Comparison of ENCODE assay signal across 14 mouse cellular contexts in the genomic region with DNA sequence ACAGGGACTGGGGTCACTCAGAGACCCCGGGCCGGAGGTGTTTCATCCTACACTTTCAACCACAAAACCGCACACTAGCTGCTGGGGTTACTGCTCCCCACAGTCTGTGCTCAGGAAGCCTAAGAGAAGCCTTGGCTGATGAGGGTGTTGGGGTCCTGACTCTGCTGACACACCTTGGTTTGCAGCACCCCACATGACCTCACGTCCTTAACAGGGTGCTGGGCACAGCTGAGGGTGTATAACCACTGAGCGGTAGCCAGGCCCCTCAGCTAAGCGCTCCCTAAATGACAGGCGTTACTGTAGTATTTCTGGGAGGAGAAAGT. TPM values are rescaled to one million over a fixed set of nuclear protein-coding genes. Genes with fewer than 3 reads are reported as not detected.
DNase-seq lines count a peak whose midpoint lies in the region; ATAC-seq lines count a peak whose summit lies in the region.
"Had no signal": no experiment of that assay in that cellular context is flagged by ENCODE, and none has a peak within 500 bp of the region (broad histone marks: within the 10 kb centered on the region; RNA-seq: fewer than 3 reads in every experiment).

No protein-coding gene starts in this region.

- no peaks in the 10 kb centered on the region for H3K9me3 ChIP-seq in erythroblast, embryonic 14.5 days (ENCODE audit: control insufficient read depth, low read length)
- H3K9me3 ChIP-seq in hindbrain, embryonic 11.5 days (ENCODE audit: control insufficient read depth, low read length): no peaks in the 10 kb centered on the region
- no peaks in the 10 kb centered on the region for H3K9me3 ChIP-seq in hindbrain, embryonic 16.5 days (ENCODE audit: control insufficient read depth, low read length)
- no peaks in the 10 kb centered on the region for H3K9me3 ChIP-seq in stomach, embryonic 16.5 days (replicated peaks; ENCODE audit: control insufficient read depth, low read length)

- peaks cover 18% of the 10 kb centered on the region for H3K4me1 ChIP-seq in erythroblast, embryonic 14.5 days (ENCODE audit: control insufficient read depth)
- peaks cover 3% of the 10 kb centered on the region for H3K4me1 ChIP-seq in hindbrain, embryonic 11.5 days (replicated peaks; ENCODE audit: control insufficient read depth, insufficient read depth, low read length)
- peaks cover 4% of the 10 kb centered on the region for H3K4me1 ChIP-seq in hindbrain, embryonic 16.5 days (ENCODE audit: control insufficient read depth, insufficient read depth, low read depth, low read length)
- H3K4me1 ChIP-seq in stomach, embryonic 16.5 days (ENCODE audit: control insufficient read depth, insufficient read depth, low read length): peaks cover 14% of the 10 kb centered on the region; the same call in 1 of the 2 replicates

- peak overlapping the region; percentile 13 for H3K4me3 ChIP-seq in erythroblast, embryonic 14.5 days (replicated peaks)
- no peak overlapping the region for H3K4me3 ChIP-seq in hindbrain, embryonic 11.5 days (ENCODE audit: low read depth, low read length)
- no peak overlapping the region for H3K4me3 ChIP-seq in hindbrain, embryonic 16.5 days (ENCODE audit: low read length)
- no peak overlapping the region for H3K4me3 ChIP-seq in stomach, embryonic 16.5 days (replicated peaks; ENCODE audit: low read length)

- ATAC-seq in erythroblast, adult 5-6 weeks (replicated peaks; ENCODE audit: low FRiP score, poor library complexity, severe bottlenecking): no peak
- ATAC-seq in hindbrain, embryonic 11.5 days (ENCODE audit: low FRiP score): peak; percentile 10; the same call in 1 of the 2 replicates
- ATAC-seq in hindbrain, embryonic 16.5 days: no peak
- ATAC-seq in stomach, embryonic 16.5 days (ENCODE audit: insufficient read depth, low FRiP score): no peak
- ATAC-seq: forebrain, embryonic 14.5 days had no signal

- 93% methylated on average over 7 of the region's 7 CpGs for WGBS in hindbrain, embryonic 11.5 days
- WGBS in hindbrain, embryonic 16.5 days: 85% methylated on average over 7 of the region's 7 CpGs
- WGBS in stomach, embryonic 16.5 days: 72% methylated on average over 7 of the region's 7 CpGs

- H3K4me2 ChIP-seq in hindbrain, embryonic 11.5 days (replicated peaks; ENCODE audit: low read depth, low read length): no peak overlapping the region
- H3K4me2 ChIP-seq in hindbrain, embryonic 16.5 days (ENCODE audit: low read length): no peak overlapping the region
- H3K4me2 ChIP-seq in stomach, embryonic 16.5 days (ENCODE audit: low read depth, low read length): no peak overlapping the region

- H3K27ac ChIP-seq in hindbrain, embryonic 11.5 days (ENCODE audit: low read depth, low read length): peak overlapping the region; percentile 70
- no peak overlapping the region for H3K27ac ChIP-seq in hindbrain, embryonic 16.5 days (ENCODE audit: low read depth, low read length)
- H3K27ac ChIP-seq in stomach, embryonic 16.5 days (ENCODE audit: low read length): no peak overlapping the region

- H3K27me3 ChIP-seq in erythroblast, embryonic 14.5 days (ENCODE audit: control insufficient read depth): no peaks in the 10 kb centered on the region
- H3K27me3 ChIP-seq in hindbrain, embryonic 11.5 days (ENCODE audit: control insufficient read depth, insufficient read depth, low read length): no peaks in the 10 kb centered on the region
- H3K27me3 ChIP-seq in hindbrain, embryonic 16.5 days (replicated peaks; ENCODE audit: control insufficient read depth, insufficient read depth, low read length): no peaks in the 10 kb centered on the region
- H3K27me3 ChIP-seq in stomach, embryonic 16.5 days (ENCODE audit: control insufficient read depth, insufficient read depth, low read length): no peaks in the 10 kb centered on the region

- DNase-seq in hindbrain, embryonic 11.5 days (ENCODE audit: low spot score): no peak
- peak; percentile 27 for DNase-seq in thymus, postnatal 10 days (ENCODE audit: low spot score in 2 of 2)
- no peak for DNase-seq in thymus, postnatal 25 days
- DNase-seq in right cerebral cortex, postnatal 10 days (ENCODE audit: low spot score in 2 of 2): no peak
- DNase-seq: cerebellum, adult 2 months; gastrocnemius, postnatal 14 days; kidney, adult 11 months; kidney, postnatal 4 days; lung, adult 18-20 months had no signal

- peaks cover 43% of the 10 kb centered on the region for H3K36me3 ChIP-seq in erythroblast, embryonic 14.5 days (ENCODE audit: control insufficient read depth)
- peaks cover 9% of the 10 kb centered on the region; the same call in 1 of the 2 replicates for H3K36me3 ChIP-seq in hindbrain, embryonic 11.5 days (ENCODE audit: control insufficient read depth, insufficient read depth, low read length)
- peaks cover 22% of the 10 kb centered on the region for H3K36me3 ChIP-seq in hindbrain, embryonic 16.5 days (ENCODE audit: control insufficient read depth, insufficient read depth, low read length)
- no peaks in the 10 kb centered on the region; the same call in 1 of the 2 replicates for H3K36me3 ChIP-seq in stomach, embryonic 16.5 days (ENCODE audit: control insufficient read depth, insufficient read depth, low read length)

- H3K9ac ChIP-seq in hindbrain, embryonic 11.5 days (ENCODE audit: low read depth, low read length): no peak overlapping the region
- no peak overlapping the region for H3K9ac ChIP-seq in hindbrain, embryonic 16.5 days (ENCODE audit: low read depth, low read length)
- peak overlapping the region; percentile 35; the same call in 1 of the 2 replicates for H3K9ac ChIP-seq in stomach, embryonic 16.5 days (ENCODE audit: low read length)

RNA-seq across cellular contexts. Expression of a gene that starts 29.8 kb away (rescaled TPM):
- polyA plus RNA-seq in erythroblast, embryonic 14.5 days (2012): 1.5 and 3.6 TPM in 2 replicates
- total RNA-seq in erythroblast, adult 5-6 weeks (2015; ENCODE audit: low replicate concordance): 17.8 and 31.3 TPM in 2 replicates
- 16.9 and 17.3 TPM in 2 replicates for total RNA-seq in erythroblast, adult 5-6 weeks (2017; ENCODE audit: low replicate concordance)
- polyA plus RNA-seq in hindbrain, embryonic 11.5 days (2014; fragmentation: Nextera tagmentation; extraction: Ambion mirVana): 41.0 and 51.1 TPM in 2 replicates
- polyA plus RNA-seq in hindbrain, embryonic 16.5 days (2015; fragmentation: Nextera tagmentation; extraction: Ambion mirVana): 28.8 and 30.4 TPM in 2 replicates
- 50.8 and 53.7 TPM in 2 replicates for polyA plus RNA-seq in stomach, embryonic 16.5 days (2015; fragmentation: Nextera tagmentation; extraction: Ambion mirVana)

RNA-seq across cellular contexts. Expression of a gene that starts 29.9 kb away (rescaled TPM):
- 2.1 and 3.4 TPM in 2 replicates for polyA plus RNA-seq in erythroblast, embryonic 14.5 days (2012)
- total RNA-seq in erythroblast, adult 5-6 weeks (2015; ENCODE audit: low replicate concordance): 16.3 and 25.5 TPM in 2 replicates
- 6.8 and 26.4 TPM in 2 replicates for total RNA-seq in erythroblast, adult 5-6 weeks (2017; ENCODE audit: low replicate concordance)
- polyA plus RNA-seq in hindbrain, embryonic 11.5 days (2014; fragmentation: Nextera tagmentation; extraction: Ambion mirVana): 228 and 229 TPM in 2 replicates
- 132 and 192 TPM in 2 replicates for polyA plus RNA-seq in hindbrain, embryonic 16.5 days (2015; fragmentation: Nextera tagmentation; extraction: Ambion mirVana)
- polyA plus RNA-seq in stomach, embryonic 16.5 days (2015; fragmentation: Nextera tagmentation; extraction: Ambion mirVana): 85.2 and 109 TPM in 2 replicates

RNA-seq across cellular contexts. Expression of a gene that starts 51.7 kb away (rescaled TPM):
- not detected in 2 replicates for polyA plus RNA-seq in erythroblast, embryonic 14.5 days (2012)
- total RNA-seq in erythroblast, adult 5-6 weeks (2015; ENCODE audit: low replicate concordance): not detected in 2 replicates
- total RNA-seq in erythroblast, adult 5-6 weeks (2017; ENCODE audit: low replicate concordance): not detected in 2 replicates
- 10.5 and 11.0 TPM in 2 replicates for polyA plus RNA-seq in hindbrain, embryonic 11.5 days (2014; fragmentation: Nextera tagmentation; extraction: Ambion mirVana)
- polyA plus RNA-seq in hindbrain, embryonic 16.5 days (2015; fragmentation: Nextera tagmentation; extraction: Ambion mirVana): 9.0 and 9.9 TPM in 2 replicates
- polyA plus RNA-seq in stomach, embryonic 16.5 days (2015; fragmentation: Nextera tagmentation; extraction: Ambion mirVana): 1.3 and 1.7 TPM in 2 replicates

Comparison
In these comparisons a context has a peak if more than half of its experiments do, and no peak if none do; other contexts are left out.
1. DNase-seq: peak in thymus, postnatal 10 days (2 of 2); none in hindbrain, embryonic 11.5 days (single experiment), thymus, postnatal 25 days (single experiment) and right cerebral cortex, postnatal 10 days (0 of 2).
2. RNA of a gene that starts 29.9 kb away (polyA plus RNA-seq): 228 to 229 TPM in hindbrain, embryonic 11.5 days, 132 to 192 TPM in hindbrain, embryonic 16.5 days and 85.2 to 109 TPM in stomach, embryonic 16.5 days; 2.1 to 3.4 TPM in erythroblast, embryonic 14.5 days; every median in the first group is over 10 times any median in the second.